Mouse (Mus musculus): ENCODE results near the gene Gm4787.

- TF ChIP-seq POLR2A (IDR thresholded peaks at IDR 0.05; ENCODE audit: insufficient read length, low read depth) (no peak), REST (IDR thresholded peaks at IDR 0.05; ENCODE audit: insufficient read depth, insufficient read length) (no peak), MAX (IDR thresholded peaks at IDR 0.05; ENCODE audit: low read depth) (no peak), USF1 (IDR thresholded peaks at IDR 0.05; ENCODE audit: low read depth) (no peak)
Measured at GRCm38 (mm10) chr12:81331046-81331638, 48.1 kb downstream of the Gm4787 start.

Measured in myocyte (in vitro differentiated cells).